Mouse (Mus musculus) gastrocnemius, postnatal 36 days (tissue): ENCODE data around the gene Efna5. TPM values are rescaled to one million over a fixed set of nuclear protein-coding genes. Genes with fewer than 3 reads are reported as not detected.

ENCODE experiments used
- DNase-seq, 2 experiments: peaks; one replicate each; pipeline ENCODE4 v3.0.0; 2022
- intact Hi-C: fragments of 180-260 bp; cut with DNase I; formaldehyde crosslinking; loops from one replicate; pipeline ENCODE4 v1.15.1; 2025
- total RNA-seq, 2 experiments: library from RNA; stranded (reverse); gene quantifications; 2 replicates each; pipeline ENCODE4 v1.2.3; 2021

The Efna5 gene
- total RNA-seq, 2 experiments from 2014 or later = 0.32 to 0.59 TPM

DNA sequence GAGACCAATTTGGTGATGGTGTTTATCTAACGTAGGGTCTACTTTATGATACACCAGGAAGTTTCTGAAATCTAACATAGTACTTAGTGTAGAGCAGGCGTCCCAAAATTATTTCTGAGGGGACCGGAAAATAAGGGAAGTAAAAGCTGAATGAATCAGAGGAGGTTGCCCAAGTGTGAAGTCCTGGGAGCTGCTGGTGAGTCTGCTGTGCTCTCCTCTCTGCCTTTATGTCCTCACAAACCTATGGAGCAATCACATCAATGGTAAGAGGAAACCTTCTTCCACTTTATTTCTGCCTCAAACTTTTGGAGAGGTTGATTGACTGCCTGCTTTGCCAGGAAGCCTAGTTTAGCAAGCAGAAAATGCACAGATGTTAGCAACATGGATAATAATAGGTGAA, 257.9 kb downstream of the Efna5 start:
- no peak for DNase-seq

DNA sequence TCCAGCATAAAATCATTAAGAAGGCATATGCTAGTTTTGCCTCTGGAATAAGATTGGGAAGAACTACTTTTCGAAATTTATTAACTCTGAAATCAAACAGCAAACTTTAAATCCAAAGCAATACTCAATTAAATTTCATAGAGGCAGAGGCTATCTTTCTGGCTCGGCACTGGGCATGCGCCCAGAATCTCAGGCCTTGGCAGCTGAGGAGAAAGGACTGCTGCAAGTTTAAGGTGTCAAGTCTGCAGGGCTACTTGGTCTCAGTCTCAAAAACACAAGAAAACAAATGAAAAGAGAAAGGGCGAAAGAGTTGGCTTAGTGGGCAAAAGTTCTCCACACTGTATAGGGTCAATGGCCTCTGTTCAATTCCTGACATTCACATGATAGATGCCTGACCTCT, 258.6 kb downstream of the Efna5 start:
- DNase-seq = no peak

More for the DNA sequence above, 257.9 kb downstream of the Efna5 start:
- intact Hi-C loops = no loop called here

DNA sequence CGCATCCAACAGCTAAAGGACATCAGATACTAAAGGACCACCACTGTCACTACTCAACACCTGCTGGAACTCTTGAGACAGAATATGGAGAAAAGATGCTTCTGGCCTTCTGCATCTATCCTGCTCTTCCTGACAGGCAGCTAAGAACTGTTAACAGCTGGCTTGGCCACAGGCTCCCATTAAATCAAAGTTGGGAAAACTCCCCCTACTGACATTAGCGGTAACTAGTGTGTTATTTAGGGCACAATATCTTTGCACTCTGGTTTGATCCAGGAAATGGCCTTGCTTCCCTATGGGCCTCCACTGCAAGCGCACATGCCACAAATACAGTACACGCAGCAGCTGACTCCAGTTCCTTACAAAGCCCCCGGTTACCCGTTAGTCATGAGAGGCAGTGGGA, 266.0 kb downstream of the Efna5 start:
- DNase-seq = no peak
- intact Hi-C loops = no loop called here

More for the DNA sequence above, 258.6 kb downstream of the Efna5 start:
- intact Hi-C loops = no loop called here

DNA sequence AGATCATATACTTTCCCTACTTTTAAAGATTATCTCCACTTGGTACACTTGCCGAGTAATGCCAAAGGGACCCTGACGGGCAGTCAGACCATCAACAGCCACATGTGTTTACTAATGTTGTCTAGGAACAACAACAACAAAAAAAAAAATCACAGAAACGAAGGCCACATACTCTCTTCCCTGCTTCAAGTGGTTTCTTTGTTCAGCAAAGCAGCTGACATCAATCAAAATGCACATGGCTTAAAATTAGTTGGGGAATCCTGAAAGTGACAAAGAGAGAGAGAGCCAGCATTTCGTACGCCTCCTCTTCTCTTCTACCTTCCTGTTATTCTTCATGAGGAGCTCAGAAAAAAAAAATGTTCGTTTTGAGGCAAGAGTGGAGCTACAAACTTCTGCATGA, 266.4 kb downstream of the Efna5 start:
- intact Hi-C loops = no loop called here
- DNase-seq = no peak

DNA sequence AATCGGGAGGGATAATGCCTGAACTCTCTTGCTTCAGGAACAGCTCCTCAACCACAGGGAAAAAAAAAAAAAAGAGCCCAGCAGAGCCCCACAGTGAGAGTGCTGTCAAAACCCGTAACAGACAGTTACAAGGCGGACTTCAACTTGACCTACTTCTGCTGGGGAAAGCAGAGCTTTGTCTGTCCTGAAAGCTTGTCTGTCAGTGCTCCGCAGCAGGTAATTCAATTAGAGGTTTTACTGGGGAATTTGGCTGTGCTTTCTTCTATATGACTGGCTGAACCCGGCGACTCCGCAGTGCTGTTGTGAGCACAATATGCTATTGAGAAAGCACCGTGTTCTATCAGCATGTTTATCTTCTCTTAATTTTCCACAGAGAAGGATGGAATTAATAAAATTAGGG, 266.9 kb downstream of the Efna5 start:
- intact Hi-C loops = no loop called here
- DNase-seq = no peak

DNA sequence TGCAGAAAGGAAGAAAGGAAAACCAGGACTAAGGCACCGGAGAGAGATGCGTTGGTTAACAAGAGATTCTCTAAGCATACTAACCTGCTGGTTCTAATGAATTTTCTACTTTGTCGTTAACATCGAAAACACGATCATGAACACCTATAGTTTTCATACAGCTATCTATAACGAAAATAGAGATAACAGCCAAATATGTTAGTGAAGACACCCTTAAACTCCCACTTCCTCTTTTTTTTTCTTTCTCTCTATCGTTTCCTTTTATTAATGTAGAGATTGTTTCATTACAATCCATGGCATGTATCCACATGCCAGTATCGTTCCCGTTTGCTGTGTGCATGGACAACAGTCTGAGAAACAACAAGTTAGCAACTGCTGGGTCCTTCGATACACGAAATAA, 267.9 kb downstream of the Efna5 start:
- intact Hi-C loops = no loop called here
- DNase-seq = no peak

DNA sequence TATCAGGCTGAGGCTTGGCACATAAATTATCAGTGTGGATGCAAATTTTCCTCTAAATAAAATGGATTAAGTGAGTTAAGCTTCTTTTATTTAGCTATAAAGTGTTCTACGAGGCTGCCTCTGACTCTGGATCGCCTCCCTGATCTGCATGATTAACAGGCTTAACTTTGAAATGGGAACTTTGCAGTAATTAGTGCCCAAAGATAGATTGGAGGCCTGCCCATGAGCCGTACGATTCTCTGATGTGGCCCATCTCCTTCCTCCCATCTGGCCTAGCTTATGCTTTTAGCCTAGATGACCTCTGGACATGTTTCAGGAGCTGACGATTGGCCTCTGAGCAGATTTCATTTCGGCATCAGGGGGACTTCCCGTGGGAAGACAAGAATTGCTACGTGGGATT, 273.0 kb downstream of the Efna5 start:
- intact Hi-C loops = no loop called here
- no peak for DNase-seq

DNA sequence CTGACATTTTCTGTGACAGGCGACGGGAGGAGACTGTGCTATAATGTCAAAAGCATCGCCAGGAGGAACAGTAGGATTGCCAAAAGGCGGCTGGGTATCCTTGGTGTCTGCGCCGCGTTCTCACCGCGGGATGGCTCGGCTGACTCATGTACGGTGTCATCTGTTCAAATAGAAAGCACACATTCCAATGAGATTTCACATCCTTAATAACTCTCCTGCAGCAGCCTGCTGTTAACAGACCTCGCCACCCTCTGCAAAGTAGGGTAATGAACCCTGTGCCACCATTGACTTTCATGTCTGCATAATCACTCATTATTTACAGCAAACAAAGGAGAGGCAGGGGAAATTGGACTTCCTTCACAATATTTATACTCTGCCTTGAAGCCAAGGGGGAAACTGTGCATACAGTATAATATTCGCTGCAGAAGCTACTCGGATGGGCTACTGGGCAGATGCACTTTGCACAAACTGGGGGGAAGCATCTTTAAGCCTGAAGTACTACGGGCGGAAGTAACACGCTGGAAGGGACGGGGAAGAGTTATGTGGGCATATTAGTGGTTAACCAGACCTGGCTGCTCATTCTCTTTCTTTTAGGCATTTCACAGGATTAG, 273.7 kb downstream of the Efna5 start:
- no peak for DNase-seq
- intact Hi-C loops = no loop called here

DNA sequence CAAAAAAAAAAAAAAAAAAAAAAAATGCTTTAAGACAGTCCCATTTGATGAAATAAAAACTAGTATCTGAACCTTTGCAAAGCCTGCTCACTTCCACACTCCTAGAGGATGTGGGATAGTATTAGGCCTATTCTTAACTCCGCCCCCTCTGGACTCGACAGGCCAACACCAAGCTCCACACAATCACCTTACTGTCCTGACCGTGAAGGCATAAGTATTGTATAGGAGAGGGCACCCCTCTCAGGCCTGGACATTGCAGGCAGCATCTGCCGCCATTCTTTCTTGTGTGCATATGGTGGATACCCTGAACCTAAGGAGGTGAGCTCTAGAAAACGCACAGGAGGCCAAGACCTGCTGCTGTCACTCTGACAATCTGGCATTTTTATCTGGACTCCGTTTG, 274.4 kb downstream of the Efna5 start:
- no peak for DNase-seq
- intact Hi-C loops = no loop called here

DNA sequence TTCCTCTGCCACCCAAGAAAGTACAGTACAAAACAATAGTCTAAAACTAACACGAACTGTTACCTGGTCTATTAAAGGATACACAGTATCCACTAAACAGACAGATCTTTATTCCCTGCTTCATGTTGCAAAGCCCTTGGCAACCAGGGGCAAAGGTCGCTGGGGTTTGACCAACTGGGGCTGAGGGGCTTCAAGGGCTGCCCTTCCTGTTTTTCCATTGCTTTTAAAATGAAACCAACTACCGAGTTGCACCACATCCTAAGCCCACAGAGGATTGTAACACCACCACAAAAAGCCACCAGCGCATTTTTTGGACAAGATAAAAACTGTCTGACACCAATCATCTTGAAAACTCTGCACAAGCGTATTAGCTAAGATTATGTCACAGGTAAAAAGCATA, 276.8 kb downstream of the Efna5 start:
- intact Hi-C loops = no loop called here
- no peak for DNase-seq

DNA sequence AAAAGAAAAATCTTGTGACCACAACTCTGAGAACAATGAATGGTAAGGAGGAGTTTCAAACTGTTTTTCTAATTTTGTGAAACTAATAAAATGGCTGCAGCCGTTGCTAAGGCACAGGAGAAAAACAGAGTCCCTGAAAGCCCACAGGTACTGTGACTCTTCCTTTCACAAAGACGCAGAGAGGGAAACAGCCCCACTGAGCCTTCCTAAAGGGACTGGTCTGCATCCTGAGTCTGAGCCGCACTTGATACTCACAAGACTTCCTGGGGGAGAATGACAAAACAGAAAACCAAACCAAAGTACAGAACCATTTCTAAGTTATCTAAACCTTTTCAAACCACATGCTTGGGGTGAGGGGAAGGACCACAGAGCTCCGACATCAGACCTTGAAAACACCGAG, 277.5 kb downstream of the Efna5 start:
- DNase-seq = no peak
- intact Hi-C loops = no loop called here

DNA sequence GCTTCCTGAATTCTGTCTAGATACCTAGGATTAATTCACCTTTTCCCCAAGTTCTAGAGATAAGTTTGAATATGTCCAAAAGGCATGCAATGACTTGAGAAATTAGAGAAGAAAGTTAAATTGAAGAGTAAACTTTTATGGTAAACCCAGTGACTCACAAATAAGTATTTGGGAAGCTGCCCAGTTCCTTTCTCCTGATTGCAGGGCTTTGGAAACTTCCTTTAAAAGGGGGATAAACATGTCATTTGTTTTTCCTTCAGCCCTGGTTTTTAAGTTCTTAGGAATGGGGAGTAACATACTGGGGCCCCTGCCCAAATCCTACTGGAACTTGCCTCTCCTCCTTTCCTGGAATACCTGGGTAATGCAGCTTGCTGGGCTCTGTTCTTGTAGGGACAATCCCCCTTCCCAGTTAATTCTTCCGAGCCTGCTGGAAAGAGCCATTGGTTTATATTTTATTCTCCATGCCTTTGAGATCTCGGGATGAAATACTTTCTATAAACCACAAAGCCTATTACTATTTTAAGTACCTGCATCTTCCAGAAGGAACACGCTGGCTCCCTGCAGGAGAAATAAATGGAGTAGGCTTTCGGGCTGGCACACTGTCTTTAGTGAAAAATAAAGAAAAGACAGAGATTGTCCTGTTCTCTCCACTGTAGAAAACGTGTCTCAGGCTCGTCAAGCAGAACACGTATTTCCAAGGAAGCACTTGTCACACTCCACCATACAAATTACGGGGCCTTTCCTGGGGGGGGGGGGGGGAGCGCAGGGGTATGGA, 282.2 kb downstream of the Efna5 start:
- DNase-seq = no peak
- intact Hi-C loops = no loop called here

DNA sequence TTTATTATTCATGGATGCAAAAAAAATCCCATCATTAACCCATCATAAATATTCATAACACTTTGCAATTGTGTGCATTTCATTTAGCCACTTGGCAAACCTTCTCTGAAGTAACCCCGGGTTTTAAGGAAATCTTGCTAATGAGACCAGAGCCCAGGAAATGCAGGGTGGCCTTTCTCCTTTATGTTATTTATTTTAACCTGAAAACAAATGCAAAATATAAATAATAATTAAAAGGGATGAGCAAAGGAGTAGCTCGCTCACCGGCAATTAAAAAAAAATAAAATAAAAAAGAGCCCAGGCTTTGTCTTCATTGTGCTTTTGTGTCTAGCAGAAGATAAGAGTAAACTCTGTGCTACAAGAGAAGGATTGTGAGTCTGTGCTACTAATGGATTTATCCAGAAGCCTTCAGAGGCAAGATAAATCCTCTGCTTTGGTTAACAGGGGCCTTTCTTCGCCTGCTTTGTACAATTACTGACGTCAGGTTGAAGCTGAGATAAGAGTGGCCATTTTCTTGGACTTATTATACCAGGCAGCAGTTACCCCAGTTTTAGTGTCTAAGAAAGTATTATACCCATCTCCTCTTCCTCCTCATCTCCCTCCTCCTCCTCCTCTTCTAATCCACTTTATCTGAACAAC, 288.6 kb downstream of the Efna5 start:
- no peak for DNase-seq
- intact Hi-C loops = no loop called here

DNA sequence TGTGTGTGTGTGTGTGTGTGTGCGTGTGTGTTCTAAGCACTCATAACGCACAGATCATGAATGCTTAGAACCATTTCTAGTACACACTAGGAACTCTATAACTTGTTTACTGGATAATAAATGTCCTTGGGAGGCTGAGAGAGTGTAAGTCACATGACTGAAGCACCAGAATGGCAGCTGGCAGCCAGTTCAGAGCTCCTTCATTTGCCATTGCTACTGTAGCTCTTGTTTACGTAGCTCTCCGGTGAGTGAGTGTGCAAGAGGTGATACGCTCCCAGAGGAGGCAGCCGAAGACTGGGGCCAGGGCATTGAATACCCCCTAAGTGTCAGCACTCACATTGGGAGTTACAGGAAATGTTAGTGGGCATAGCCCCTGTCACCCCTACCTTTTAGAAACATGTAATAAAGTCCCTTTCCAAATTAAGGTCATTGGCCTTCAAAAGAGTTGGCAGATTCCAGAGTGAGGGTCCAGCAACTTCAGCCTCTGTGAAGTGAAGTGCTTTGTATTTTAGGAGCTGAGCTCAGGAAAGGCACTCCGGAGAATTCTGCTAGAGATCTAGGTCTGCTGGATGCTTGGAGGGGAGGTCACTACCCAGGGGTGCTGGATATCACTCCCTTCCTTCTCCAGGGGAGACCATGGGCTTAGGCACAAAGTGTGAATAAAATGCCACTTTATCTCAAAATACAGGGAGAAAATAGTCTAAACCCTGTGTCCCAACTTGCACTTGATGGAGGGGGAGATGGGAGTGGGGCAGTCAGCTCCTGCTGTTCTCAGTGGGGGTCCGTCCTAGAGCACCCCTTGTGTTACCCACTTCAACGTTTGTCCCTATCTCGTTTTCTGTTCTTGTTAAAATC, 289.3 kb downstream of the Efna5 start:
- intact Hi-C loops = no loop called here

DNA sequence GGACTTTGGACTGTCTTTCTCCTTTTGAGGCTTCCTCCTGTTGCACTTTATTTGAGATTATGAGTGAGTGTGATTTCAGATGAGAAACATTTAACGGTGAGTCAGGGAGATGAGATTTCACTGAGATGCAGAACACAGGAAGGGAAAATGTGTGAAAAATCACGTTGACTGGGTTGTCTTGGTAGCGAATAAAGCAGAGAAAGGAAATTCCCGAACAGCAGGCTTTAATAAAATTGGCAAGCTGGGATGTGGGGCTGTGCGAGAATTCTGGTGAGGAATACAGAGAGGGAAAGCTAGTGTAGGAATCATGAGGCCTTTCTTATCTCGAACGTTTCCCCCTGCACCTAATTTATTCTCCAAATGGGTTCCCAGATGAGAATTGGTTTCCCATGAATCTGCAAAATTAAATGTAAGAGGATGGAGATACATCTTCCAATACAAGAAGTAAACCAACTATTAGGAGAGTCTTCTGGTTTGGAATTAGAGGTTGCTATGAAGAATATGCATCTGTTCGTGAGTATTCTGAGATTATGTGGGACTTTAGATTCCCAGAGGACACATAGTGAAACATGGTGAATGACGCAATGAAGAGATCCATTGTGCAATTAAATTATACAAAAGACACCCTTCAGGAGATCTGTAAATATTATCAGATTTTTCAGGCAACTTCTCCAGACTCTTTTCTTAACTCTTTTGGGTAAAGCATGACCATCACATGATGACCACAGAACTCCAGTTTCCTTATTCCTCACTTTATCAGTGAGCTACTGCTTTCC, 290.2 kb downstream of the Efna5 start:
- no peak for DNase-seq
- intact Hi-C loops = no loop called here

More for the DNA sequence above, 289.3 kb downstream of the Efna5 start:
- DNase-seq = no peak

DNA sequence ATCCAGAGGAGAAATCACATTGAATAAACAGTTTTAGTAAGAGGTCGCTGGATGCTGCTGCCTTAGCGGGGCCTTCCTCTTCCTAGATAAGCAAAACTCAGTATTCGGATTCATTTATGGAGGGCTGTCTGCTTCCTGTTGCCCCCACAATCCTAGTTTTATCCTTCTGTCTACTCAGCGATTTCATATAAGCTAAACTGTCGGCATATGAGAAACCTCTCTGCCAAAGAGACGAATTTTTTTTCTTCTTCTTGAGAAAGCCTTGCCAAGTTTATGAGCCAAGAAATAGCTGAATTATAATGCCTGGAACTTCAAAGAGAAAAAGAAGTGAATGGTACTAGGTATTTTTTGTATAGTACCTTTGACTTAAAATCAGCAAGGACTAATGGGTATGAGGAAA, 301.0 kb downstream of the Efna5 start:
- no peak for DNase-seq
- intact Hi-C loops = no loop called here

DNA sequence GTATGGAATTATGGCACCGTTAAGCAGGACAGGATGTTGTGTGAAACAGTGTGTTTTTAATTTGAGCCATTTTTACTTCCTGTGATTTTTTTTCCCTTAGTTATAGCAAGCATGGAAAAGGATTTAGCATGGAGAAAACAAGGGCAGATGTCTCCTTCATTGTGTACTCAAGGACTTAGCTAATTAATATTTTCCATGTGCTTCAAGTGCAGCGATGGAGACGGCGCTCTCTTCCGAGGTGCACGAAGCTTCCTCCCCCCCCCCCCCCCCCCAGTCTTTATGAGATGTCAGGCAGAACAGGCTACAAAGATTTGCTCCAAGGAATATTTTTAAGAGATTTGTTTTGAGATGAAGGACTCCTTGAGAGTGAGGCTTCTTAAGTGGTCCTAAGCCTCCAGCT, 301.5 kb downstream of the Efna5 start:
- no peak for DNase-seq
- intact Hi-C loops = no loop called here

DNA sequence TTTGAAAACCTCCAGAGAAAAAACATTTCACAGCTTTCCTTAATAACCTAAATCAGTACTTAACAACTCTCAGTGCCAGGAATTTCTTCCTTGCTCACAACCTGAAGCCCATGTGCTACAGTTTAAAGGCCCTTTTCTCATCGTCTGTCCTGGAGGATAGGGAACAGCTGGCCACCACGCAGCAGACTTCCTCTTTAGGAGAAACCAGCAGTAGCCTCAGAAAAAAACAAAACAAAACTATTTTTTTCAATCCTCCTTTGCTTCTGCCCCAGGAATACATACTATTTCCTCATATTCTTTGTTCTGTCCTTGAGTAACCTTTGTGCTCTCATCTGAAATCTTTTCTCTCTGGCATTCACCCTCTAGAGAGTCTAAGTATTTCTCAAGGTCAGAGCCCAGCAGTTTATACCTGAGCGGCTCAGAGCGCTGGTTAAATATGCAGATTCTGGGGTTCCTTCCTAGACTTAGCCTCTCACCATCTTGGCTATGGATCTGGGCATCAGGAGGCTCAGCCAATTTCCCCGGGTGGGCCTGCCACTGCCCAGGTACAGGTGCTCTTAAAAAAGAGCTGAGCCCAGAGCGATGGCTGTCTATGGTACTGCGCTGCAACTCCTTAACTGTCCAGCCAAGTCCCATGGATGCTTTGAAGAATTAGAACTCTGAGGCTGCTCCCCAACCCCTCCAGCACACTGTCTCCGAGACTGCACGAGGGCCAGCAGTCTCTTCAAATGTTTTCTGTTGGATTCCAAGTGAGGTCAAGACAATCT, 306.4 kb downstream of the Efna5 start:
- no peak for DNase-seq
- intact Hi-C loops = no loop called here

DNA sequence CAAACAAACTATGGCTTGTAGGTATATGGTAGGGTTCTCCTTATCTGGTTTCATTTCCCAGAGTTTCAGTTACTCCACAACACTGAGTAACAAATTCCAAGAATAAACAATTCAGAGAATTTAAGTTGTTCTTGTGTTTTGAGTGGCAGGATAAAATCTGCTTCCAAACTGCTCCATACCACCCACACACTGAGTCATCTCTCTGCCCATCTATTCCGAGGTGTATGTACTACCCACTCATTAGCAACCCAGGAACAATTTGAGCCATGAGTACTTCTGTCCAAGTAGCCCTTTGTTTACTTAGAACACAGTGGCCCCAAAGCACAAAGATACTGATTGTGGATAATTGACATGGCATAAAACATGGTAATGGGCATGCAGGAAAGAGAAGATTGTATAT, 311.0 kb downstream of the Efna5 start:
- intact Hi-C loops = no loop called here

DNA sequence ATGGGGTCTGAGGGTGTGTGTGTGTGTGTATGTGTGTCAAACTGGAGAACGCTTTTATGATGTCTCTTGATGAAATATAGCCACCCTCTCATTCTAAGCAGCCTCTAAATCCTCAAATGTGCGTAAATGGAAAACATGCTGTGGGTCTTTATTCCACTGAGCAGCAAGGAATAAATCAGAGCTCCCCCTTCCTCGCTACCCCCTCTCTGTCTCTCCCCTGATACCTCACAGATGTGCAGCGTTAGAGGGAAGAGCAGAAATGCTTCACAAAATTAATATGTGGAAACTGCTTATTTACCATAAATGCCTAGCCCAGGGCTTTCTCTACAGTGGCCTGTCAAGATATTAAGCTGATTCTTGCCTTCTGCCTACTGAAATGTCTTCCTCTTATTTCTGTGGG, 313.1 kb downstream of the Efna5 start:
- intact Hi-C loops = no loop called here
- DNase-seq = no peak

More for the DNA sequence above, 311.0 kb downstream of the Efna5 start:
- no peak for DNase-seq
